Mouse (Mus musculus): Measurements from ENCODE around the gene Git2. TPM values are rescaled to one million over a fixed set of nuclear protein-coding genes. Genes with fewer than 3 reads are reported as not detected.

Git2 gene
- polyA plus RNA-seq, 1 experiment from 2014 or later: 46.1 TPM

DNA sequence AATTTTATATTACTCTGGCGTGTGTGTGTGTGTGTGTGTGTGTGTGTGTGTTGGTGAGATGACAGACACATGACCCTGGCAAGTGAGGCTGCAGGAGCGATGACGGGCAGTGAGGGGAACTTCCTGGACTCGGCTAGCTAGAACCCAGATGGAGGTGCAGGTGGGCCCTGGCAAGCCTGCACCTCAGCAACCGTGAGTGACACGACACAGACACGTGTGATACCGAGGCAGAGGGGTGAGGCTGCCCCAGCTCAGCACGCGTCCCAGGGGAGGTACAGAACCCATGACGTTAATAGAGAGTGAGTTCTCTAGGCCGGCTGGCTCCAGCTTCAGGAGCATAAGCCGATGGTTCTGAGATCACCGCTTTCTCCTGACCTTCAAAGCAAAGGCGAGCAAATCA, 43.3 kb downstream of the Git2 start:
- WGBS: 92% methylated on average over 15 of the region's 15 CpGs
- no peak overlapping the region for H3K27ac ChIP-seq (ENCODE audit: low read depth, low read length)
- H3K4me2 ChIP-seq: no peak overlapping the region
- H3K27me3 ChIP-seq (replicated peaks; ENCODE audit: control insufficient read depth, insufficient read depth, low read length): no peaks in the 10 kb centered on the region
- no peak overlapping the region for H3K9ac ChIP-seq (ENCODE audit: low read depth, low read length)
- no peak overlapping the region for H3K4me3 ChIP-seq (ENCODE audit: low read depth, low read length)
- peaks cover 46% of the 10 kb centered on the region for H3K36me3 ChIP-seq (ENCODE audit: control insufficient read depth, insufficient read depth, low read length)
- no peaks in the 10 kb centered on the region for H3K9me3 ChIP-seq (ENCODE audit: control insufficient read depth, low read length)
- DNase-seq (ENCODE audit: low spot score) (no peak), ATAC-seq (replicated peaks; ENCODE audit: low FRiP score) (no peak)
- H3K4me1 ChIP-seq (replicated peaks; ENCODE audit: control insufficient read depth, insufficient read depth, low read length): no peaks in the 10 kb centered on the region

DNA sequence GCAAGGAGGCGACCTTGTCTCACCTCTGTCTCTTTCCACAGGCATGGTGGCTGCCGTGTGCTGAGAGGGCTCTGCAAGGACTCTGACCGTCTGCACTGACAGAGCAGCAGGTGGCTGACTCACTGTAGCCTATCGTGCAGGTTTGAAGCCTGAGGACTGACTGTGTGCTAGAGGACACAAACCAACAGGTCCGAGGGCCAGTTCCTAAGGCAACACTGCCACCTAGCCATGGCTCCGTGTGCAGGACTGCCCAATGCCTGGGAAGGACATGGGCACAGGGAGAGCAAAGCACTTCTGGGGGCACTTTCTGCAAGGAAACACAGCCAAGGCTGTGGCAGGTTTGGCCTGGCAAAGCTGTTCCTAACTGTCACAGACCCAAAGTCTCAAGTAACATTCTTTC, 43.8 kb downstream of the Git2 start:
- Histone ChIP-seq H3K9ac (ENCODE audit: low read depth, low read length) (no peak overlapping the region), H3K9me3 (ENCODE audit: control insufficient read depth, low read length) (no peaks in the 10 kb centered on the region), H3K4me2 (no peak overlapping the region), H3K4me3 (ENCODE audit: low read depth, low read length) (no peak overlapping the region), H3K36me3 (ENCODE audit: control insufficient read depth, insufficient read depth, low read length) (peaks cover 42% of the 10 kb centered on the region), H3K4me1 (replicated peaks; ENCODE audit: control insufficient read depth, insufficient read depth, low read length) (no peaks in the 10 kb centered on the region), H3K27ac (ENCODE audit: low read depth, low read length) (no peak overlapping the region), H3K27me3 (replicated peaks; ENCODE audit: control insufficient read depth, insufficient read depth, low read length) (no peaks in the 10 kb centered on the region)
- no peak for DNase-seq (ENCODE audit: low spot score)
- 72% methylated on average over 6 of the region's 6 CpGs for WGBS
- ATAC-seq (replicated peaks; ENCODE audit: low FRiP score): no peak

DNA sequence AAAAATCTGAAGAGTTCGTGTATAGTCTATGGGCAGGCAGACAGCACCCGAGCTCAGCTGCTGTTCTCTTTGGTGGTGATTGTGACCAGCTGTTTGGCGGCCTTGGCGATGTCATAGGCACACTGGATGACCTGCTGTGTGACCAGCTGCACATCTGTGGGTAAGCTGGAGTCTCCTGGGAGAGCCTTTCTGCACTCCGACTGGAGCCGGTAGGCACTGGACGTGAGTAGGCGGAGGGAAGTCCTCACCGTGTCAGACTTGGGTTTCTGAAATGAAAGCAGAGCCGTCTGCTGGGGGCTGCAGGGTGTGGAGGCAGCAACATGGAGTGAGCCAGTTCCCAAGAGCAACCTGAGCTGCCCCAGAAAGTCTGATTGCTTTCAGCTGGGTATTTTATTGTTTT, 45.2 kb downstream of the Git2 start:
- 79% methylated on average over 10 of the region's 10 CpGs for WGBS
- ATAC-seq (replicated peaks; ENCODE audit: low FRiP score) (no peak), DNase-seq (ENCODE audit: low spot score) (no peak)

GRCm38 (mm10) chr5:114728160-114728559, 47.2 kb downstream of the Git2 start:
- no peak for ATAC-seq (replicated peaks; ENCODE audit: low FRiP score)
- Histone ChIP-seq H3K4me1 (replicated peaks; ENCODE audit: control insufficient read depth, insufficient read depth, low read length) (no peaks in the 10 kb centered on the region), H3K36me3 (ENCODE audit: control insufficient read depth, insufficient read depth, low read length) (peaks cover 28% of the 10 kb centered on the region), H3K4me3 (ENCODE audit: low read depth, low read length) (no peak overlapping the region), H3K27ac (ENCODE audit: low read depth, low read length) (no peak overlapping the region), H3K9ac (ENCODE audit: low read depth, low read length) (no peak overlapping the region), H3K27me3 (replicated peaks; ENCODE audit: control insufficient read depth, insufficient read depth, low read length) (no peaks in the 10 kb centered on the region), H3K9me3 (ENCODE audit: control insufficient read depth, low read length) (no peaks in the 10 kb centered on the region), H3K4me2 (no peak overlapping the region)
- 92% methylated on average over 10 of the region's 10 CpGs for WGBS
- DNase-seq (ENCODE audit: low spot score): no peak

More for the DNA sequence above, 45.2 kb downstream of the Git2 start:
- H3K4me3 ChIP-seq (ENCODE audit: low read depth, low read length): no peak overlapping the region
- H3K27me3 ChIP-seq (replicated peaks; ENCODE audit: control insufficient read depth, insufficient read depth, low read length): no peaks in the 10 kb centered on the region
- H3K36me3 ChIP-seq (ENCODE audit: control insufficient read depth, insufficient read depth, low read length): peaks cover 32% of the 10 kb centered on the region
- no peaks in the 10 kb centered on the region for H3K9me3 ChIP-seq (ENCODE audit: control insufficient read depth, low read length)
- no peak overlapping the region for H3K9ac ChIP-seq (ENCODE audit: low read depth, low read length)
- H3K4me2 ChIP-seq: no peak overlapping the region
- H3K27ac ChIP-seq (ENCODE audit: low read depth, low read length): no peak overlapping the region
- no peaks in the 10 kb centered on the region for H3K4me1 ChIP-seq (replicated peaks; ENCODE audit: control insufficient read depth, insufficient read depth, low read length)

DNA sequence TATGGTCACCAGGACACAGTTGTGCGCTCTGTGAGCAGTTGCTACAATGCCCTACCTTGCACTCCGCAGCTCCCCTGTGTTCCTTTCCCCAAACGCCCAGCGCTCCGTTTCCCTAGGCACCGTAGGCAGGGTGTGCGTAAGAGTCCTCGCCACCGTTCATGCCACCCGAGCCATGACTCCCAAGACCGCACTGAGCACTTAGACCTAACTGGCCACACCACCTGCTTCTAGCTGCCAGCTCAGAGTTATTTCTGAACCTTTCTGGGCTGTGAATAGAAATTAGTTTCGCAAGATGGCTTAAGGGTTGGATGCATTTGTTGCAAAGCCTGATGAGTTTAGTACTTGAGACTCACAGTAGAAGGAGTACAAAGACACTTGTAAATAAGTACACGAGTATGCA, 52.5 kb downstream of the Git2 start:
- ATAC-seq (replicated peaks; ENCODE audit: low FRiP score): no peak
- WGBS: 94% methylated on average over 13 of the region's 13 CpGs
- peaks cover 11% of the 10 kb centered on the region for H3K36me3 ChIP-seq (ENCODE audit: control insufficient read depth, insufficient read depth, low read length)

GRCm38 (mm10) chr5:114721969-114722368, 53.3 kb downstream of the Git2 start:
- Histone ChIP-seq H3K27me3 (replicated peaks; ENCODE audit: control insufficient read depth, insufficient read depth, low read length) (no peaks in the 10 kb centered on the region), H3K36me3 (ENCODE audit: control insufficient read depth, insufficient read depth, low read length) (peaks cover 15% of the 10 kb centered on the region), H3K4me3 (ENCODE audit: low read depth, low read length) (no peak overlapping the region), H3K9me3 (ENCODE audit: control insufficient read depth, low read length) (no peaks in the 10 kb centered on the region), H3K4me1 (replicated peaks; ENCODE audit: control insufficient read depth, insufficient read depth, low read length) (no peaks in the 10 kb centered on the region), H3K27ac (ENCODE audit: low read depth, low read length) (no peak overlapping the region), H3K4me2 (no peak overlapping the region), H3K9ac (ENCODE audit: low read depth, low read length) (no peak overlapping the region)
- ATAC-seq (replicated peaks; ENCODE audit: low FRiP score) (no peak), DNase-seq (ENCODE audit: low spot score) (no peak)
- 88% methylated on average over 10 of the region's 10 CpGs for WGBS

More for the DNA sequence above, 52.5 kb downstream of the Git2 start:
- DNase-seq (ENCODE audit: low spot score): no peak
- Histone ChIP-seq H3K4me2 (no peak overlapping the region), H3K9me3 (ENCODE audit: control insufficient read depth, low read length) (no peaks in the 10 kb centered on the region), H3K27me3 (replicated peaks; ENCODE audit: control insufficient read depth, insufficient read depth, low read length) (no peaks in the 10 kb centered on the region), H3K9ac (ENCODE audit: low read depth, low read length) (no peak overlapping the region), H3K4me1 (replicated peaks; ENCODE audit: control insufficient read depth, insufficient read depth, low read length) (no peaks in the 10 kb centered on the region), H3K27ac (ENCODE audit: low read depth, low read length) (no peak overlapping the region), H3K4me3 (ENCODE audit: low read depth, low read length) (no peak overlapping the region)

DNA sequence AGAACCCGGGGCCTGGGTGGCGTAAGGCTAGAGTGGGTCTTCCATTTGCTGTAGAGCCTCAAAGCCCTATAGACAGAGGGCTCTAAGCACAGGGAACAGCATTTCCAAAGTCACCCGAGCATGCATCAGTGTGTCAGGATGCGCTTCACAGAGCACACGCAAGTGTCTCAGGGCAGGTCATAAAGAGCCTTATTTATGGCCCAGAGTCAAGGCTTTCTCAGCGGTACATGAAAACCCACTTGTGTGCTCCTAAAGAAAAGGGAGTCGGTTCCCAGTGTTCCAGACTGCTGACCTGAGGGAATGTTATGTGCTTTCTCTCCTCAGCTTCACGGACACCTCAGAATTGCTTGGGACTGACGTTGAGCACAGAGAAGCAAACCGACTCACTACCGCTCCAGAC, 54.5 kb downstream of the Git2 start:
- no peaks in the 10 kb centered on the region for H3K9me3 ChIP-seq (ENCODE audit: control insufficient read depth, low read length)
- H3K4me3 ChIP-seq (ENCODE audit: low read depth, low read length): no peak overlapping the region
- H3K36me3 ChIP-seq (ENCODE audit: control insufficient read depth, insufficient read depth, low read length): peaks cover 19% of the 10 kb centered on the region
- H3K27me3 ChIP-seq (replicated peaks; ENCODE audit: control insufficient read depth, insufficient read depth, low read length): no peaks in the 10 kb centered on the region
- no peak overlapping the region for H3K9ac ChIP-seq (ENCODE audit: low read depth, low read length)
- DNase-seq (ENCODE audit: low spot score) (no peak), ATAC-seq (replicated peaks; ENCODE audit: low FRiP score) (no peak)
- 91% methylated on average over 11 of the region's 11 CpGs for WGBS
- no peak overlapping the region for H3K4me2 ChIP-seq
- no peak overlapping the region for H3K27ac ChIP-seq (ENCODE audit: low read depth, low read length)
- H3K4me1 ChIP-seq (replicated peaks; ENCODE audit: control insufficient read depth, insufficient read depth, low read length): no peaks in the 10 kb centered on the region

DNA sequence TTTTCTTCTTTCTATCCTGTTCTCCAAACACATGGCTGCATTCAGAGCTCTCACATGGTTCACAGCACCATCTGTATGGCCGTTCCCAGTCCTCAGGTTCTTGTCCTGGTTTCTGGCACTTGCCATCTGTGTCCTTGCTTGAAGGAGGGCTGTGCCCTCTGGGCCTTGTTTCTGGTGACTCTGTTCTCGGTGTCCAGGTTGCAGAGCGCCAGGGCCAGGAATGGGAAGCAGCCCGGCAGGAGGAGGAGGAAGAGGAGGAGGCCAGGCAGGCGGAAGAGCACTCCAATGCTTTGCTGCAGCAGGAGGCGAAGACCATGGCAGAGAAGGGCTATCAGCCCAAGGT, 55.4 kb downstream of the Git2 start:
- WGBS: 91% methylated on average over 6 of the region's 6 CpGs

GRCm38 (mm10) chr5:114719003-114719927, 56.1 kb downstream of the Git2 start:
- DNase-seq (ENCODE audit: low spot score) (no peak), ATAC-seq (replicated peaks; ENCODE audit: low FRiP score) (peak; percentile 61)
- H3K4me3 ChIP-seq (ENCODE audit: low read depth, low read length): no peak overlapping the region
- no peak overlapping the region for H3K27ac ChIP-seq (ENCODE audit: low read depth, low read length)
- no peaks in the 10 kb centered on the region for H3K4me1 ChIP-seq (replicated peaks; ENCODE audit: control insufficient read depth, insufficient read depth, low read length)
- H3K27me3 ChIP-seq (replicated peaks; ENCODE audit: control insufficient read depth, insufficient read depth, low read length): no peaks in the 10 kb centered on the region
- no peak overlapping the region for H3K4me2 ChIP-seq
- H3K9me3 ChIP-seq (ENCODE audit: control insufficient read depth, low read length): no peaks in the 10 kb centered on the region
- H3K9ac ChIP-seq (ENCODE audit: low read depth, low read length): no peak overlapping the region
- 80% methylated on average over 20 of the region's 20 CpGs for WGBS
- H3K36me3 ChIP-seq (ENCODE audit: control insufficient read depth, insufficient read depth, low read length): peaks cover 28% of the 10 kb centered on the region

More for the DNA sequence above, 55.4 kb downstream of the Git2 start:
- Histone ChIP-seq H3K4me1 (replicated peaks; ENCODE audit: control insufficient read depth, insufficient read depth, low read length) (no peaks in the 10 kb centered on the region), H3K36me3 (ENCODE audit: control insufficient read depth, insufficient read depth, low read length) (peaks cover 23% of the 10 kb centered on the region), H3K4me2 (no peak overlapping the region), H3K27ac (ENCODE audit: low read depth, low read length) (no peak overlapping the region), H3K27me3 (replicated peaks; ENCODE audit: control insufficient read depth, insufficient read depth, low read length) (no peaks in the 10 kb centered on the region), H3K4me3 (ENCODE audit: low read depth, low read length) (no peak overlapping the region), H3K9me3 (ENCODE audit: control insufficient read depth, low read length) (no peaks in the 10 kb centered on the region), H3K9ac (ENCODE audit: low read depth, low read length) (no peak overlapping the region)
- ATAC-seq (replicated peaks; ENCODE audit: low FRiP score): no peak
- DNase-seq (ENCODE audit: low spot score): no peak
